Mouse (Mus musculus): ENCODE measurements at regions not wholly inside any gene's neighbourhood (a gene's known extent, or its start where the extent isn't known, plus 50 kb on each side); places are given as distances from the start of the nearest gene placed in this dataset.

DNA sequence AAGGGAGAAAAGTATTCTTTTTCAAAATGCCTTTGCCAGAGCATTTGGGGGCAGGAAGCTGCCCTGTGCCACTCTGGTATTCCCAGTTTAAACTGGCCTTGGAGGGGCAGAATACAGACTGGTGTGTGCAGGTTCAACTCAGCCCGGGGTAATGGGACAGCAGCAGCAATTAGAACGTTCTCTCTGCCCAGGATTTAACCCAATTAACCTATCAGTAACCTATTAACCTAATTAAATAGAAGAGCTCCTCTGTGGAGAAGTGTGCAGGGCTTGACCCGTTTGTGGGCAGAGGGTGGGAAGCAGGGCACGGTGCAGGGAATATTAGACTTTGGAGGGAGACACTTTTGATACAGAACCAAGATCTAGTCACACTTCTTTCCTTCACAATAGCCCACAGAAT is 252.7 kb upstream of the Satb1 start:
- Histone ChIP-seq H3K27me3 (ENCODE audit: control insufficient read depth in 1 of 2, insufficient read depth in 2 of 2, low read length in 2 of 2) (no peaks in the 10 kb centered on the region), H3K9me3 (replicated peaks; ENCODE audit: insufficient read depth, low read length) (no peaks in the 10 kb centered on the region), H3K4me3 (ENCODE audit: control insufficient read depth in 1 of 2, insufficient read depth in 1 of 2, low read depth in 2 of 2, low read length in 2 of 2) (no peak overlapping the region), H3K36me3 (ENCODE audit: control insufficient read depth in 1 of 2, insufficient read depth in 2 of 2, low read length in 2 of 2) (no peaks in the 10 kb centered on the region), H3K4me1 (ENCODE audit: control insufficient read depth in 1 of 2, insufficient read depth in 2 of 2, low read length in 2 of 2) (no peaks in the 10 kb centered on the region), H3K27ac (ENCODE audit: control insufficient read depth, low read depth, low read length) (no peak overlapping the region), H3K79me2 (ENCODE audit: control insufficient read depth, insufficient read depth, low read length, poor library complexity) (no peaks in the 10 kb centered on the region), H3K9ac (ENCODE audit: control insufficient read depth, low read depth, low read length, poor library complexity, severe bottlenecking) (no peak overlapping the region)
- DNase-seq (ENCODE audit: low read depth, low spot score): no peak
- TF ChIP-seq ZC3H11A (IDR thresholded peaks at IDR 0.05; ENCODE audit: low read depth, low read length) (no peak), BHLHE40 (IDR thresholded peaks at IDR 0.05; ENCODE audit: borderline replicate concordance, low read depth, low read length) (no peak), UBTF (IDR thresholded peaks at IDR 0.05; ENCODE audit: borderline replicate concordance, insufficient read depth, low read depth, low read length) (no peak), MAZ (IDR thresholded peaks at IDR 0.05; ENCODE audit: low read depth, low read length) (no peak), ZNF384 (IDR thresholded peaks at IDR 0.05; ENCODE audit: low read depth, low read length) (no peak), NELFE (IDR thresholded peaks at IDR 0.05; ENCODE audit: low read depth, low read length) (no peak), KAT2A (conservative IDR thresholded peaks at IDR 0.05; ENCODE audit: low read depth, low read length) (no peak), TAL1 (IDR thresholded peaks at IDR 0.05; ENCODE audit: low read length) (no peak), ETS1 (IDR thresholded peaks at IDR 0.05; ENCODE audit: low read depth, low read length) (no peak), MYC (IDR thresholded peaks at IDR 0.05; ENCODE audit: low read depth, low read length) (no peak), ZKSCAN1 (IDR thresholded peaks at IDR 0.05; ENCODE audit: low read depth, low read length) (no peak), SIN3A (IDR thresholded peaks at IDR 0.05; ENCODE audit: low read length) (no peak), HCFC1 (IDR thresholded peaks at IDR 0.05; ENCODE audit: low read depth, low read length) (no peak), E2F4 (IDR thresholded peaks at IDR 0.05; ENCODE audit: borderline replicate concordance, low read depth, low read length) (no peak), ELF1 (IDR thresholded peaks at IDR 0.05; ENCODE audit: low read depth, low read length) (no peak), RAD21 (IDR thresholded peaks at IDR 0.05; ENCODE audit: low read depth, low read length) (no peak), USF2 (IDR thresholded peaks at IDR 0.05; ENCODE audit: borderline replicate concordance in 1 of 2, insufficient read depth in 1 of 2, low read depth in 1 of 2, low read length in 2 of 2) (no peak), MEF2A (IDR thresholded peaks at IDR 0.05; ENCODE audit: extremely low read depth, insufficient replicate concordance, low read depth, low read length, poor library complexity, severe bottlenecking) (no peak)

DNA sequence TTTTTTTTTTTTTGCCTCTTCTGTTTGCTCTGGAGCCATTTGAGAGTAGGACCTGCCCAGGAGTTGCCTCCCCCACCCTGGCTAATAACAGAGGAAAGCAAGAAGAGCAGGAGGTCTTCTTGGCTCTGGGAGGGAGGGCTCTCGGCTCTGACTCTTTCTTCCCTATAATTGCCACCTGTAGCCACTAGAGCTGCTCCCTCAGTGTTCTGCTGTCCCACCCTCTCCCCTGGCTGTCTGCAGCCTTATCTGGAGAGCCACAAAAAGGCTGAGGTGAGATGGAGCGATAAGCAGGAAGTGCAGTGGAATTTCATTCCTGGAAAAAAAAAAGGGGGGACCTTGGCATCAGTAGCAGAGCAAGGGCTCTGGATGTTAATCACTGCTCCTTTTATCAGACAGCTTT is 251.4 kb upstream of the Satb1 start:
- TF ChIP-seq USF2 (IDR thresholded peaks at IDR 0.05; ENCODE audit: borderline replicate concordance in 1 of 2, insufficient read depth in 1 of 2, low read depth in 1 of 2, low read length in 2 of 2): no peak
- TF ChIP-seq ZNF384 (IDR thresholded peaks at IDR 0.05; ENCODE audit: low read depth, low read length): no peak
- TF ChIP-seq POLR2A (IDR thresholded peaks at IDR 0.05; ENCODE audit: control insufficient read depth in 1 of 2, insufficient read depth in 1 of 2, low read depth in 1 of 2, low read length in 2 of 2, poor library complexity in 1 of 2): no peak
- no peak for TF ChIP-seq CHD2 (IDR thresholded peaks at IDR 0.05; ENCODE audit: low read length)
- TF ChIP-seq MAZ (IDR thresholded peaks at IDR 0.05; ENCODE audit: low read depth, low read length): no peak
- H3K4me1 ChIP-seq (ENCODE audit: control insufficient read depth in 1 of 2, insufficient read depth in 2 of 2, low read length in 2 of 2): no peaks in the 10 kb centered on the region
- no peaks in the 10 kb centered on the region for H3K36me3 ChIP-seq (ENCODE audit: control insufficient read depth in 1 of 2, insufficient read depth in 2 of 2, low read length in 2 of 2)
- no peaks in the 10 kb centered on the region for H3K79me2 ChIP-seq (ENCODE audit: control insufficient read depth, insufficient read depth, low read length, poor library complexity)
- no peak for DNase-seq (ENCODE audit: low read depth, low spot score)
- H3K27me3 ChIP-seq (ENCODE audit: control insufficient read depth in 1 of 2, insufficient read depth in 2 of 2, low read length in 2 of 2): no peaks in the 10 kb centered on the region
- no peak overlapping the region for H3K4me3 ChIP-seq (ENCODE audit: control insufficient read depth in 1 of 2, insufficient read depth in 1 of 2, low read depth in 2 of 2, low read length in 2 of 2)
- no peaks in the 10 kb centered on the region for H3K9me3 ChIP-seq (replicated peaks; ENCODE audit: insufficient read depth, low read length)
- H3K27ac ChIP-seq (ENCODE audit: control insufficient read depth, low read depth, low read length): no peak overlapping the region
- H3K9ac ChIP-seq (ENCODE audit: control insufficient read depth, low read depth, low read length, poor library complexity, severe bottlenecking): no peak overlapping the region
